Mouse (Mus musculus): ENCODE results near the gene Retsat. TPM values are rescaled to one million over a fixed set of nuclear protein-coding genes. Genes with fewer than 3 reads are reported as not detected.

Retsat gene
- polyA plus RNA-seq, 1 experiment from 2014 or later: 7.4 TPM

GRCm38 (mm10) chr6:72583211-72583839 lies 14.9 kb upstream of the Retsat start:
- no peaks in the 10 kb centered on the region for H3K27me3 ChIP-seq (ENCODE audit: control insufficient read depth, insufficient read depth, low read length)
- DNase-seq (ENCODE audit: low spot score) (no peak), ATAC-seq (ENCODE audit: low FRiP score) (no peak)
- H3K9me3 ChIP-seq (ENCODE audit: control insufficient read depth, low read length): no peaks in the 10 kb centered on the region
- no peak overlapping the region for H3K4me2 ChIP-seq (replicated peaks; ENCODE audit: low read depth, low read length)
- no peaks in the 10 kb centered on the region for H3K4me1 ChIP-seq (replicated peaks; ENCODE audit: control insufficient read depth, insufficient read depth, low read length)
- no peak overlapping the region for H3K4me3 ChIP-seq (ENCODE audit: low read depth, low read length)
- no peak overlapping the region for H3K27ac ChIP-seq (ENCODE audit: low read depth, low read length)
- H3K36me3 ChIP-seq (ENCODE audit: control insufficient read depth, insufficient read depth, low read length): no peaks in the 10 kb centered on the region
- WGBS: 85% methylated on average over 4 of the region's 4 CpGs
- no peak overlapping the region for H3K9ac ChIP-seq (ENCODE audit: low read depth, low read length)

DNA sequence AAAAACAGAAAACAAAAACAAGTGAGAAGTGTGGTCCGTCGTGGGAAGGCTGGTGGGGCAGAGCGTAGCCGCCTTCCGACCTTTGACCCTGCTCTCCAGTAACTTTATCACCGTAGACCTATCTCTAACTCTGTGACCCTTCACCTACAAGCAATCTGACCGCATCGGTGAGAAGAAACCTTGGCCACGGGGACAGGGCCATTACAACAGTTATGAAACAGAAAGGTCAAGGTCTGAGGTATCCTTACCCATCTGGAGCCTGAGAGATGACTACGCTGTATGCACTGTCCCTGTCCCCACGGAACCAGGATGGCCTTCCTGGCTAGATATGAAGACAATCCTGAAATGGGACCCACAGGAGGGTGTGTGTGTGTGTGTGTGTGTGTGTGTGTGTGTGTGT lies 14.1 kb upstream of the Retsat start:
- no peaks in the 10 kb centered on the region for H3K9me3 ChIP-seq (ENCODE audit: control insufficient read depth, low read length)
- 80% methylated on average over 11 of the region's 11 CpGs for WGBS

DNA sequence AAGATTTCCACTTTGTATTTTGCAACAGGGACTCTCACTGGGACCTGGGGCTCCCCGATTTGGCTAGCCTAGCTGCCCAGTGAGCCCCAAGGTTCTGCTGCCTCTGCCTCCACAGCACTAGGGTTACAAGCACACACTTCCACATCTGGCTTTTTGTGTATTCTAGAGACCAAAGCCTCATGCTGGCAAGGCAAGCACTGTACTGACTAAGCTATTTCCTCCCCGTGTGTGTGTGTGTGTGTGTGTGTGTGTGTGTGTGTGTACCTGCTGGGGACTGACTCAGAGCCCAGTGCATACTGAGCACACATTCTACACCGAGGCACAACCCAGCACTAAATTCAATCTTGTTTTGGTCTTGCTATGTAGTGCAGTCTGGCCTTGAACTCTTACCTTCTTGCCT lies 11.6 kb upstream of the Retsat start:
- H3K27ac ChIP-seq (ENCODE audit: low read depth, low read length): no peak overlapping the region
- no peaks in the 10 kb centered on the region for H3K36me3 ChIP-seq (ENCODE audit: control insufficient read depth, insufficient read depth, low read length)
- no peak overlapping the region for H3K4me3 ChIP-seq (ENCODE audit: low read depth, low read length)
- H3K4me2 ChIP-seq (replicated peaks; ENCODE audit: low read depth, low read length): no peak overlapping the region
- no peaks in the 10 kb centered on the region for H3K27me3 ChIP-seq (ENCODE audit: control insufficient read depth, insufficient read depth, low read length)
- H3K4me1 ChIP-seq (replicated peaks; ENCODE audit: control insufficient read depth, insufficient read depth, low read length): no peaks in the 10 kb centered on the region
- H3K9ac ChIP-seq (ENCODE audit: low read depth, low read length): no peak overlapping the region
- H3K9me3 ChIP-seq (ENCODE audit: control insufficient read depth, low read length): no peaks in the 10 kb centered on the region
- WGBS: 77% methylated on average over 3 of the region's 3 CpGs
- DNase-seq (ENCODE audit: low spot score): no peak
- ATAC-seq (ENCODE audit: low FRiP score): no peak

More for the DNA sequence above, 14.1 kb upstream of the Retsat start:
- H3K27ac ChIP-seq (ENCODE audit: low read depth, low read length): no peak overlapping the region
- DNase-seq (ENCODE audit: low spot score) (no peak), ATAC-seq (ENCODE audit: low FRiP score) (no peak)
- H3K4me3 ChIP-seq (ENCODE audit: low read depth, low read length): no peak overlapping the region
- H3K36me3 ChIP-seq (ENCODE audit: control insufficient read depth, insufficient read depth, low read length): no peaks in the 10 kb centered on the region
- no peaks in the 10 kb centered on the region for H3K27me3 ChIP-seq (ENCODE audit: control insufficient read depth, insufficient read depth, low read length)
- H3K9ac ChIP-seq (ENCODE audit: low read depth, low read length): no peak overlapping the region
- H3K4me2 ChIP-seq (replicated peaks; ENCODE audit: low read depth, low read length): no peak overlapping the region
- H3K4me1 ChIP-seq (replicated peaks; ENCODE audit: control insufficient read depth, insufficient read depth, low read length): no peaks in the 10 kb centered on the region

GRCm38 (mm10) chr6:72588307-72588706 lies 10.0 kb upstream of the Retsat start:
- no peak for ATAC-seq (ENCODE audit: low FRiP score)
- Histone ChIP-seq H3K27me3 (ENCODE audit: control insufficient read depth, insufficient read depth, low read length) (no peaks in the 10 kb centered on the region), H3K4me3 (ENCODE audit: low read depth, low read length) (no peak overlapping the region)

DNA sequence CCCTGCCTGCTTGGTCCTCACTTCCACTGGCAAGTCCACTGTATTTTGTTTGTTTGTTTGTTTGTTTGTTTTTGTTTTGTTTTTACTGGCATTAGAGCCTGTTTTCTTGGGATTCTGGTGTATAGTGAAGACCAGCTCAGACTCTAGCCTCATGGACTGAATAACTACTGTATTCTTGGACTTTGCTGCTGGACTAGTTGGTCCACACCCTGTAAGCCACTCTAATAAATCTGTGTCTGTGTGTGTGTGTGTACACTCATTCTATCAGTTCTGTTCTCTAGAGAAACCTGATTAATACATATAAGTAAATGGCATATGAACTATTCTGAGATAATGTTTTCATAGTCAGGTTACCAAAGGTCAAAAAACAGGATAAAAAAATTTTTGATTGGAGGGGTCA lies 8.2 kb upstream of the Retsat start:
- Histone ChIP-seq H3K4me3 (ENCODE audit: low read depth, low read length) (no peak overlapping the region), H3K27ac (ENCODE audit: low read depth, low read length) (no peak overlapping the region), H3K4me1 (replicated peaks; ENCODE audit: control insufficient read depth, insufficient read depth, low read length) (no peaks in the 10 kb centered on the region), H3K36me3 (ENCODE audit: control insufficient read depth, insufficient read depth, low read length) (no peaks in the 10 kb centered on the region), H3K27me3 (ENCODE audit: control insufficient read depth, insufficient read depth, low read length) (no peaks in the 10 kb centered on the region), H3K9ac (ENCODE audit: low read depth, low read length) (no peak overlapping the region), H3K9me3 (ENCODE audit: control insufficient read depth, low read length) (no peaks in the 10 kb centered on the region), H3K4me2 (replicated peaks; ENCODE audit: low read depth, low read length) (no peak overlapping the region)
- ATAC-seq (ENCODE audit: low FRiP score) (no peak), DNase-seq (ENCODE audit: low spot score) (no peak)

More at GRCm38 (mm10) chr6:72588307-72588706, 10.0 kb upstream of the Retsat start:
- Histone ChIP-seq H3K4me2 (replicated peaks; ENCODE audit: low read depth, low read length) (no peak overlapping the region), H3K4me1 (replicated peaks; ENCODE audit: control insufficient read depth, insufficient read depth, low read length) (no peaks in the 10 kb centered on the region), H3K9ac (ENCODE audit: low read depth, low read length) (no peak overlapping the region), H3K36me3 (ENCODE audit: control insufficient read depth, insufficient read depth, low read length) (no peaks in the 10 kb centered on the region), H3K9me3 (ENCODE audit: control insufficient read depth, low read length) (no peaks in the 10 kb centered on the region), H3K27ac (ENCODE audit: low read depth, low read length) (no peak overlapping the region)
- DNase-seq (ENCODE audit: low spot score): no peak

DNA sequence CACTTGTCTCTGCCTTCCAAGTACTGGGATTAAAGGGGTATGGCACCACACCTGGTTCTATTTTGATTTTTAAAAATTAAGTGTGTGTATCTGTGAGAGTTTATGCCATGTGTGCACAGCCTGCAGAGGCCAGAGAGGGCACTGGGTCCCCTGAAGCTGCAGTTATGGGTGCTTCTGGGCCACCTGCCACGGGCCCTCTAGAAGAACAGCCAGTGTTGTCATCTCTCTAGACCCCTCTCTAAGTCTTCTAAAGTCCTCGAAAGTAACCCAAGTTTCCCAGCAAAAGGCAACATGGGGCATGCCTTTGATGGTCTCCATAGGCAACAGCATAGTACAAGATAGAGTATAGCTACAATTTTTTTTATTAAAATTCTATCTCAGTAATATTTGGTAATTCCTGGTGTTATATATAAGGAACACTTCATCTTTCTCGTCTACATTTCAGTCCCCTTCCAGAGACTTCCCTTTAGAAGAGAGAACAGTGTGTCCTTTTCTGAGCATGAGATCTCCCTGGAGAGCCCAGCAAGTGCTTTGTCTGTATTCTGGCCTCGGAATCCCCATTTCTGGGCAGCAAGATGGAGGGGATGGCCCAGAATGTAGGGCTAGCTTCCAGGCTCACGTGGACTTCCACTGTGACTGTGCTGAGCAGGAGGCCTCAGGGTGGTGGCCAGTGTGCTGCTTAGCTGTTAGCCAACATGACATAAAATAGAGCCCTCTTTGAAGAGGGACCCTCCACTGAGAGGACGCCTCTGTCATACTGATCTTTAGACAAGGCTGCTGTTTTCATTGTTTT lies 5.1 kb upstream of the Retsat start:
- DNase-seq (ENCODE audit: low spot score) (no peak), ATAC-seq (ENCODE audit: low FRiP score) (no peak)
- Histone ChIP-seq H3K9me3 (ENCODE audit: control insufficient read depth, low read length) (no peaks in the 10 kb centered on the region), H3K4me2 (replicated peaks; ENCODE audit: low read depth, low read length) (no peak overlapping the region), H3K27me3 (ENCODE audit: control insufficient read depth, insufficient read depth, low read length) (no peaks in the 10 kb centered on the region), H3K36me3 (ENCODE audit: control insufficient read depth, insufficient read depth, low read length) (no peaks in the 10 kb centered on the region), H3K27ac (ENCODE audit: low read depth, low read length) (no peak overlapping the region), H3K9ac (ENCODE audit: low read depth, low read length) (no peak overlapping the region), H3K4me1 (replicated peaks; ENCODE audit: control insufficient read depth, insufficient read depth, low read length) (no peaks in the 10 kb centered on the region), H3K4me3 (ENCODE audit: low read depth, low read length) (no peak overlapping the region)
- whole genome bisulfite sequencing: 84% methylated on average over 6 of the region's 6 CpGs

GRCm38 (mm10) chr6:72593914-72594313 lies 4.4 kb upstream of the Retsat start:
- Histone ChIP-seq H3K27me3 (ENCODE audit: control insufficient read depth, insufficient read depth, low read length) (no peaks in the 10 kb centered on the region), H3K36me3 (ENCODE audit: control insufficient read depth, insufficient read depth, low read length) (no peaks in the 10 kb centered on the region), H3K27ac (ENCODE audit: low read depth, low read length) (no peak overlapping the region), H3K4me2 (replicated peaks; ENCODE audit: low read depth, low read length) (no peak overlapping the region), H3K9me3 (ENCODE audit: control insufficient read depth, low read length) (no peaks in the 10 kb centered on the region), H3K9ac (ENCODE audit: low read depth, low read length) (no peak overlapping the region), H3K4me3 (ENCODE audit: low read depth, low read length) (no peak overlapping the region), H3K4me1 (replicated peaks; ENCODE audit: control insufficient read depth, insufficient read depth, low read length) (no peaks in the 10 kb centered on the region; the same call in 1 of the 2 replicates)
- ATAC-seq (ENCODE audit: low FRiP score): no peak
- WGBS: 71% methylated on average over 5 of the region's 5 CpGs
- no peak for DNase-seq (ENCODE audit: low spot score)

DNA sequence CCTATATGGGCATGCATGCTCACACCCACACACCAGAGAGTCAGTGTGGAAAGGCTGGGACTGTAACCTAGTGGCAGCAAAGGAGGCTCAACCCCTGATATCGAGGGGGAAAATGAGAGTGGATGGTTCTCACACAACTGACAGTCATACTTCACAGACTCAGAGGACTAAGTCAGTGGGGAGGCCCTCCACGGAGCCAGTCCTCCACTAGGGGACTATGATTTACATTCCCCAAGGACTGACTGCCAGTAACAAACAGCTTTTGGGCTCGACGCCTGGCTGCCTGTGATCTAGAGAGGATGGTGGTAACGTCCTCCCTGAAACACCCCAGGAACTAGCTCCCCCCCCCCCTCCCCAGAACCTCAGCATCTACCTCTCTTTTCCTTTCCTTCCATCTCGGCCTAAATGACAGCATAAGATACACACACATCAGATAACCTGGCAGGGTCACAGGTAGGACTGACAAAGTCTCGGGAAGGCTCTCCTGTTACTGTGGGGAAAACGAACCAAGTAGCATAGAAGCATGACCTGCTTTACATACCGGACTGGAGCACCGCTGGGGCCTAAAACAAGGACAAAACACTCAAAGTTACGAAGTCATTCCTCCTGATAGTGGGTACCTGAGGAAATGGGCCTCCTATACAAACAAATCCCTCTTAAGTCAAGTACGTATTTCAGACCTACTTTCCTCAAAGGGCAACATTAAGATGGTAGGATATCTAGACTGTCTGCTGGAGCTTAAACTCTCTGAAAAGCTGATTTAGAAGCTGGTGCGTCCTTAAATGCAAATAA lies 996 bp upstream of the Retsat start:
- Histone ChIP-seq H3K27ac (ENCODE audit: low read depth, low read length) (no peak overlapping the region), H3K4me1 (replicated peaks; ENCODE audit: control insufficient read depth, insufficient read depth, low read length) (no peaks in the 10 kb centered on the region; the same call in 1 of the 2 replicates), H3K9me3 (ENCODE audit: control insufficient read depth, low read length) (no peaks in the 10 kb centered on the region), H3K4me2 (replicated peaks; ENCODE audit: low read depth, low read length) (peak overlapping the region; percentile 44), H3K4me3 (ENCODE audit: low read depth, low read length) (peak overlapping the region; percentile 42), H3K36me3 (ENCODE audit: control insufficient read depth, insufficient read depth, low read length) (no peaks in the 10 kb centered on the region), H3K9ac (ENCODE audit: low read depth, low read length) (peak overlapping the region; percentile 50; the same call in 1 of the 2 replicates), H3K27me3 (ENCODE audit: control insufficient read depth, insufficient read depth, low read length) (no peaks in the 10 kb centered on the region)
- 59% methylated on average over 13 of the region's 13 CpGs for WGBS
- no peak for DNase-seq (ENCODE audit: low spot score)
- ATAC-seq (ENCODE audit: low FRiP score): no peak
